Mouse (Mus musculus): ENCODE measurements around the gene Ifrd2.

GRCm38 (mm10) chr9:107587833-107588639, 594 bp downstream of the Ifrd2 start:
- TF ChIP-seq KAT2A (conservative IDR thresholded peaks at IDR 0.05; ENCODE audit: low read depth, low read length) (peak; percentile 34; the same call in 1 of the 2 replicates), CHD2 (IDR thresholded peaks at IDR 0.05; ENCODE audit: low read length) (no peak), POLR2A (IDR thresholded peaks at IDR 0.05; ENCODE audit: control insufficient read depth in 1 of 2, insufficient read depth in 1 of 2, low read depth in 1 of 2, low read length in 2 of 2, poor library complexity in 1 of 2) (peak in 1 of 2 experiments; percentile 82; a peak in 2 of 4 replicates), ZMIZ1 (IDR thresholded peaks at IDR 0.05; ENCODE audit: low read depth, low read length) (no peak), CTCF (IDR thresholded peaks at IDR 0.05 in 2 of 3, conservative IDR thresholded peaks at IDR 0.05 in 1 of 3; ENCODE audit: control insufficient read depth in 1 of 3, insufficient read depth in 1 of 3, low read depth in 2 of 3, low read length in 3 of 3, poor library complexity in 1 of 3, severe bottlenecking in 1 of 3) (no peak), MAX (IDR thresholded peaks at IDR 0.05; ENCODE audit: low read length) (peak; percentile 97), RCOR1 (IDR thresholded peaks at IDR 0.05; ENCODE audit: low read depth, low read length) (no peak), MXI1 (IDR thresholded peaks at IDR 0.05; ENCODE audit: low read depth, low read length) (peak; percentile 97), USF1 (IDR thresholded peaks at IDR 0.05; ENCODE audit: low read depth, low read length) (peak; percentile 75), EP300 (IDR thresholded peaks at IDR 0.05; ENCODE audit: low read depth in 1 of 2, low read length in 2 of 2) (peak; percentile 32 to 52; a peak in 2 of 4 replicates)

Measured in MEL (cell line).